Comparison of ENCODE assay signal across 9 mouse cellular contexts in genomic region chr8:115650110-115650521, GRCm38 (mm10). TPM values are rescaled to one million over a fixed set of nuclear protein-coding genes. Genes with fewer than 3 reads are reported as not detected.
DNase-seq lines count a peak whose midpoint lies in the region; ATAC-seq lines count a peak whose summit lies in the region.
"Had no signal": no experiment of that assay in that cellular context is flagged by ENCODE, and none has a peak within 500 bp of the region (broad histone marks: within the 10 kb centered on the region; RNA-seq: fewer than 3 reads in every experiment).

No protein-coding gene starts in this region.

- no peaks in the 10 kb centered on the region for H3K36me3 ChIP-seq in heart, embryonic 14.5 days (ENCODE audit: control insufficient read depth, insufficient read depth, low read length)
- no peaks in the 10 kb centered on the region for H3K36me3 ChIP-seq in liver, embryonic 13.5 days

- H3K27me3 ChIP-seq in heart, embryonic 14.5 days (ENCODE audit: control insufficient read depth, insufficient read depth, low read length), result no peaks in the 10 kb centered on the region
- H3K27me3 ChIP-seq in liver, embryonic 13.5 days, result no peaks in the 10 kb centered on the region

- peak overlapping the region; percentile 58 to 75 for H3K27ac ChIP-seq in heart, embryonic 14.5 days (replicated peaks in 1 of 2; ENCODE audit: control insufficient read depth in 1 of 2, insufficient read depth in 1 of 2, low read depth in 2 of 2, low read length in 2 of 2)
- no peak overlapping the region for H3K27ac ChIP-seq in liver, embryonic 13.5 days
- H3K27ac ChIP-seq: left cerebral cortex, adult 2 months had no signal

- peaks cover 6% of the 10 kb centered on the region; the same call in 1 of the 2 replicates for H3K9me3 ChIP-seq in heart, embryonic 14.5 days (ENCODE audit: control insufficient read depth, low read length)
- no peaks in the 10 kb centered on the region for H3K9me3 ChIP-seq in liver, embryonic 13.5 days (replicated peaks)

- no peak overlapping the region for H3K4me3 ChIP-seq in heart, embryonic 14.5 days (ENCODE audit: control insufficient read depth in 1 of 2, insufficient read depth in 1 of 2, low read depth in 1 of 2, low read length in 2 of 2)
- no peak overlapping the region for H3K4me3 ChIP-seq in liver, embryonic 13.5 days (replicated peaks)
- H3K4me3 ChIP-seq: left cerebral cortex, adult 2 months had no signal

- ATAC-seq in heart, embryonic 14.5 days (ENCODE audit: insufficient number of reproducible peaks, insufficient read depth, low FRiP score, low read depth), result 0 out of 2 replicates have a peak, but pooled peaks have one; percentile 47
- peak; percentile 72 for ATAC-seq in liver, embryonic 13.5 days (ENCODE audit: low read depth)
- no peak for ATAC-seq in megakaryocyte-erythroid progenitor cell, adult 5-6 weeks (replicated peaks; ENCODE audit: low FRiP score, low TSS enrichment, poor library complexity, severe bottlenecking)

- H3K9ac ChIP-seq in heart, embryonic 14.5 days (ENCODE audit: low read length), result no peak overlapping the region
- no peak overlapping the region for H3K9ac ChIP-seq in liver, embryonic 13.5 days

- DNase-seq in gastrocnemius, postnatal 25 days, result peak; percentile 42
- DNase-seq in gastrocnemius, postnatal 10 days, result no peak
- DNase-seq in adrenal gland, postnatal 36 days, result peak; percentile 13 to 31
- DNase-seq in liver, embryonic 13.5 days, result peak; percentile 10
- DNase-seq in retina, postnatal 1 day, result no peak
- DNase-seq in urinary bladder, adult 2 months (ENCODE audit: low spot score), result no peak

- no peak overlapping the region for H3K4me2 ChIP-seq in heart, embryonic 14.5 days (ENCODE audit: low read length)
- no peak overlapping the region for H3K4me2 ChIP-seq in liver, embryonic 13.5 days

- 26% methylated on average over 3 of the region's 3 CpGs for WGBS in heart, embryonic 14.5 days
- 22% methylated on average over 3 of the region's 3 CpGs for WGBS in liver, embryonic 13.5 days (ENCODE audit: insufficient replicate concordance)

- H3K4me1 ChIP-seq in heart, embryonic 14.5 days (ENCODE audit: control insufficient read depth in 2 of 2, insufficient read depth in 2 of 2, low read length in 2 of 2), result peaks cover 9% of the 10 kb centered on the region in 2 experiments
- no peaks in the 10 kb centered on the region for H3K4me1 ChIP-seq in liver, embryonic 13.5 days (replicated peaks)

RNA-seq across cellular contexts. Expression of gene Maf, which starts 57.5 kb away (rescaled TPM):
- 100 to 1,000 TPM in 1 of 2 experiments, 10 to 100 TPM in 1; 85.0 to 103 TPM for total RNA-seq in gastrocnemius, postnatal 25 days (2021)
- 100 to 1,000 TPM; 105 to 109 TPM for total RNA-seq in gastrocnemius, postnatal 10 days (2021)
- 10 to 100 TPM; 22.6 to 27.8 TPM for total RNA-seq in adrenal gland, postnatal 36 days (2021)
- 3.1 and 3.9 TPM in 2 replicates for polyA plus RNA-seq in heart, embryonic 14.5 days (2014; fragmentation: Nextera tagmentation; extraction: Ambion mirVana)
- 2.2 and 2.6 TPM in 2 replicates for polyA plus RNA-seq in liver, embryonic 13.5 days (2015; fragmentation: Nextera tagmentation; extraction: Ambion mirVana)
- total RNA-seq in megakaryocyte-erythroid progenitor cell, adult 5-6 weeks (2014; fragmentation: Nextera tagmentation), result 0.46 and 0.67 TPM in 2 replicates
- total RNA-seq in megakaryocyte-erythroid progenitor cell, adult 5-6 weeks (2017), result 0.23 and 0.56 TPM in 2 replicates
- polyA plus RNA-seq in urinary bladder, adult 2 months (2012; rRNA removed), result 16.7 and 23.5 TPM in 2 replicates

Comparison
In these comparisons a context has a peak if more than half of its experiments do, and no peak if none do; other contexts are left out.
1. DNase-seq: peak in gastrocnemius, postnatal 25 days (single experiment), adrenal gland, postnatal 36 days (2 of 2) and liver, embryonic 13.5 days (single experiment); none in gastrocnemius, postnatal 10 days (single experiment), retina, postnatal 1 day (single experiment) and urinary bladder, adult 2 months (single experiment).
2. RNA of gene Maf, which starts 57.5 kb away (total RNA-seq): 105 to 109 TPM in gastrocnemius, postnatal 10 days, 85.0 to 103 TPM in gastrocnemius, postnatal 25 days and 22.6 to 27.8 TPM in adrenal gland, postnatal 36 days; 0.23 to 0.67 TPM in megakaryocyte-erythroid progenitor cell, adult 5-6 weeks; every median in the first group is over 10 times any median in the second.